Mouse (Mus musculus): ENCODE results near the gene Ubap1. TPM values are rescaled to one million over a fixed set of nuclear protein-coding genes. Genes with fewer than 3 reads are reported as not detected.

Ubap1 gene
- polyA plus RNA-seq, 1 experiment from 2014 or later: 28.3 TPM

DNA sequence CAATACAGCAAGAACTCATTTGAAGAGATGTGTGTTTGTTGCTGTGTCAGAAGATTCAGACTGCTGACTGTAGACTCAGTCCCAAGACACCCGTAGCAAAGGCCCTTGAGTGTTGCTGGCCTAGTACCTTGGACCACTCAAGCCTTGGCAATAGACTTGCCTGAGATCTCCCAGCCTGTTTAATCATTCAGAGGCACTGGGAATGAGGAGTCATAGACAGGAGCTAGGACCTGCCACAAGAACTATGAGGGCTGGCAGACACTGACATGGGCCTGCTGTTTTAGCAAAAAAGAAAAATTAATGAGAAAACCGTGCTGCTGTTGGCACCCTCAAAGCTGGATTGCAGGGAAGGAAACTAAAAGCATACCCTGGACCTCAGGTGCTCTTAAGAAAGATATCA is 42.2 kb downstream of the Ubap1 start:
- no peak for ATAC-seq
- 93% methylated on average over 2 of the region's 2 CpGs for WGBS (ENCODE audit: insufficient replicate concordance)
- Histone ChIP-seq H3K4me3 (no peak overlapping the region), H3K27ac (0 out of 2 replicates have a peak overlapping the region, but pooled peaks have one; percentile 18), H3K4me1 (peaks cover 34% of the 10 kb centered on the region), H3K36me3 (peaks cover 99% of the 10 kb centered on the region), H3K27me3 (replicated peaks) (no peaks in the 10 kb centered on the region), H3K9ac (no peak overlapping the region), H3K9me3 (replicated peaks) (no peaks in the 10 kb centered on the region), H3K4me2 (no peak overlapping the region)

DNA sequence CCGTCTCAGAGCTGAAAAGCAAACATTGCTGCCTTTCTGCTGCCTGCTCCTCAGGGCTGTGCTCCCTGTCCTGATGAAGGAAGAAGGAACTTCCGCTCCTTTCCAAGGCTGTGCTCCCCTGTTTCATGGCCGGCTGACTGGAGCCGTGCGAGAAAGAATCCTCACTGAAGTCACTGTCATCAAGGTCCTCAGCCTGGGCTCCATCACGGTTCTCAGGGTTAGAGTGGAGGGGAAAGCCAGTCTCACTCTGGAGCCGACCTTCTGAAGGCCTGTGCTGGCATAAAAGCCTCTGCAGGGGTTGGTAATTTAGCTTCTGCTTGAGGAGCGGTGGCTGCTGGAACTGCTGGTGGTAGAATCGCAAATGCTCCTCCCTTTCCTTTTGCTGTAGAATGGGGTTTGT is 45.9 kb downstream of the Ubap1 start:
- no peak overlapping the region for H3K9ac ChIP-seq
- WGBS (ENCODE audit: insufficient replicate concordance): 81% methylated on average over 9 of the region's 9 CpGs
- no peak for ATAC-seq
- H3K4me2 ChIP-seq: no peak overlapping the region
- H3K27me3 ChIP-seq (replicated peaks): no peaks in the 10 kb centered on the region
- peaks cover 94% of the 10 kb centered on the region for H3K36me3 ChIP-seq
- H3K9me3 ChIP-seq (replicated peaks): no peaks in the 10 kb centered on the region
- no peak overlapping the region for H3K4me3 ChIP-seq
- no peak overlapping the region for H3K27ac ChIP-seq
- no peaks in the 10 kb centered on the region for H3K4me1 ChIP-seq

DNA sequence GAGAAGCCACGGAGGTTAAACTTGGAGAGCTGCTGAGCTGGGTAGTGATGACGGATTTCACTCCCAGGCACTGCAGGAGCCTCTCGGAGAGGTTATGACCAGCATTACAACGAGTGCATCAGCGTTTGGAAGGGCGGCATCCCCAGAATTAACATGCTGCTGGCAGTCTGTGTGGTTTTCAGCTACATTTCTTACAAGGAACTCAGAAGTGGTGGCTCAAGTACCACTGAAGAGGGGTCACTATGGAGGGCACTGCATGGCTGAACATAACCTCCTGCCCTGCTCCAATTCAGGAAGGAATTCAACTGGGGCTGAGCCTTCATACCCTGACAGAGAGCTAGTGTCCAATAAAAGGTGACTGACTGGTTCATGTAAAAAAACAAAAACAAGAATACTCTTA is 49.6 kb downstream of the Ubap1 start:
- WGBS (ENCODE audit: insufficient replicate concordance): 86% methylated on average over 6 of the region's 6 CpGs
- Histone ChIP-seq H3K9ac (no peak overlapping the region), H3K27me3 (replicated peaks) (no peaks in the 10 kb centered on the region), H3K4me2 (no peak overlapping the region), H3K4me1 (no peaks in the 10 kb centered on the region), H3K36me3 (peaks cover 91% of the 10 kb centered on the region), H3K27ac (no peak overlapping the region), H3K9me3 (replicated peaks) (no peaks in the 10 kb centered on the region), H3K4me3 (no peak overlapping the region)
- ATAC-seq: no peak

DNA sequence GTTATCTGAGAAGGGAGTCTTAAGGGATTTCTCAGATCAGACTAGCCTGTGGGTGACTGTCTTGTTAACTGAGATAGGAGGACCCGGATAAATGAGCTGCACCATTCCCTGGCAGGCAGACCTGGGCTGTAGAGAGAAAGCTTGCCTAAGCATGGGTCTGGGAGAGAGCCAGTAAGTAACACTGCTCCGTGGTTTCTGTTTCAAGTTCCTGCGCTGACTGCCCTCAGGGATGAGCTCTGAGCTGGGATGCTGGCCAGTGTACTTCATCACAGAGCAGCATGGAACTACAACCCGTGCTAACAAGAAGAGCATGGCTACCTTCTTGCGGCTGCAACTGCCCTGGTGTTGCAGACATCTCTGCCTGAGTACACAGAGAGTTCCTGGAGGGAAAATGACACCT is 51.1 kb downstream of the Ubap1 start:
- no peak overlapping the region for H3K27ac ChIP-seq
- H3K4me3 ChIP-seq: no peak overlapping the region
- peaks cover 88% of the 10 kb centered on the region for H3K36me3 ChIP-seq
- no peaks in the 10 kb centered on the region for H3K27me3 ChIP-seq (replicated peaks)
- H3K9me3 ChIP-seq (replicated peaks): no peaks in the 10 kb centered on the region
- ATAC-seq: no peak
- WGBS (ENCODE audit: insufficient replicate concordance): 79% methylated on average over 5 of the region's 5 CpGs
- no peak overlapping the region for H3K9ac ChIP-seq
- no peak overlapping the region for H3K4me2 ChIP-seq
- H3K4me1 ChIP-seq: no peaks in the 10 kb centered on the region

DNA sequence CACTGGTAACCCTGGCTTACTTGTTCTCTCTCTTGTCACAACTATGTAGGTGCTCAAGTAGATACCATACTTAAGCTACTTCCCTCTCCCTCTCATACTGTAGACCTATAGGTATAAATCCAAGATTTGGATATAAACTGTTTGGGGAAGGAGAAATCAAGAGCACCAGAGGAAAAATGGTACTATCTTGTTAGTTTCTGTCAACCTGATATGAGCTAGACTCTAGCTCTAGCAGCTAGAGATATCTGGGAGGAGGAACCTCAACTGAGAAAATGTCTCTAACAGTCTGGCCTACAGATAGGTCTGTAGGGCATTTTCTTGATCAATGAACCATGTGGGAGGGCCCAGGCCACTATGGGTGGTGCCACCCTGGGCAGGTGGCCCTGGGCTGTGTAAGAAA is 52.4 kb downstream of the Ubap1 start:
- H3K9me3 ChIP-seq (replicated peaks): no peaks in the 10 kb centered on the region
- no peaks in the 10 kb centered on the region for H3K27me3 ChIP-seq (replicated peaks)
- peaks cover 76% of the 10 kb centered on the region for H3K36me3 ChIP-seq
- H3K4me3 ChIP-seq: no peak overlapping the region
- H3K27ac ChIP-seq: no peak overlapping the region
- H3K4me2 ChIP-seq: no peak overlapping the region
- ATAC-seq: no peak
- H3K4me1 ChIP-seq: no peaks in the 10 kb centered on the region
- no peak overlapping the region for H3K9ac ChIP-seq

DNA sequence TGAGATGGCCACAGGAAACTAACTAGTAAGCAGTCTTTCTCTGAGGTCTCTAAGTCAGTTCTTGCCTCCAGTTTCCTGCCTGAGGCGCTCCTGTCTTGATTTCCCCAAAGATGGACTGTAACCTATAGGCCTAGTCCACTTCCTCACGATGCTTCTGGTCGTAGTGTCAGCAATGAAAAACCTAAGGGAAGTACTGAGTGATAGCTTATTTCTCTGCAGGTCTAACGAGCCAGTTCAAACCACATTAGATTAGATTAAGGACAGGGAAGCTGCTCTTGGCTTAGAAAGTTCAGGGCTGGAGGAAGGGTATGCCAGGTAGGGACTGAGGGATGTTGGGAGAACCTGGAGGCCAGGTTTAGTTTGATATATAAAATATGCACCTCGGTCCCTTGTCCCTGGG is 52.8 kb downstream of the Ubap1 start:
- Histone ChIP-seq H3K9me3 (replicated peaks) (no peaks in the 10 kb centered on the region), H3K4me2 (no peak overlapping the region), H3K4me1 (no peaks in the 10 kb centered on the region), H3K36me3 (peaks cover 75% of the 10 kb centered on the region), H3K4me3 (no peak overlapping the region), H3K27ac (no peak overlapping the region), H3K9ac (no peak overlapping the region), H3K27me3 (replicated peaks) (no peaks in the 10 kb centered on the region)
- ATAC-seq: no peak
- WGBS (ENCODE audit: insufficient replicate concordance): 60% methylated on average over 5 of the region's 5 CpGs

DNA sequence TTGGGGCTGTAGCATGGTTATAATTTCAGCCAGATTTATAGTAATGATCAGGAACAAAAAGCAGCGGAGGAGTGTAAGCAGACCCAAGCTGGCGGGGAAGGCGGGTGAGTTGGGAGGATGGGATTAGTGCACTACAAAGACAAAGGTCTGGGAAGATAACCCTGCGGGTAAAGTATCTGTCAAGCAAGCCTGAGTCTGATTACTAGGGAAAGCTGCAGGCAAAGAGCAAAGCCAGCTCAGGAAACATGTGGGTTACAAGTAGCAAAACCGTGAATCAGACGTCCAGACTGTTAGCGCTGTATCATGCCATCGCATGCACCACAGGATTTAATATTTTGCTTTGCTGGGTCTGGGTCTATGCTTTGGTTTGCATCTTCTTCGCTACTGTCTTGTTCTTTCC is 57.8 kb downstream of the Ubap1 start:
- Histone ChIP-seq H3K27ac (no peak overlapping the region), H3K27me3 (replicated peaks) (no peaks in the 10 kb centered on the region), H3K9me3 (replicated peaks) (no peaks in the 10 kb centered on the region), H3K9ac (no peak overlapping the region), H3K4me3 (no peak overlapping the region), H3K4me2 (no peak overlapping the region), H3K4me1 (no peaks in the 10 kb centered on the region), H3K36me3 (peaks cover 63% of the 10 kb centered on the region)
- ATAC-seq: no peak
- 82% methylated on average over 9 of the region's 9 CpGs for WGBS (ENCODE audit: insufficient replicate concordance)

DNA sequence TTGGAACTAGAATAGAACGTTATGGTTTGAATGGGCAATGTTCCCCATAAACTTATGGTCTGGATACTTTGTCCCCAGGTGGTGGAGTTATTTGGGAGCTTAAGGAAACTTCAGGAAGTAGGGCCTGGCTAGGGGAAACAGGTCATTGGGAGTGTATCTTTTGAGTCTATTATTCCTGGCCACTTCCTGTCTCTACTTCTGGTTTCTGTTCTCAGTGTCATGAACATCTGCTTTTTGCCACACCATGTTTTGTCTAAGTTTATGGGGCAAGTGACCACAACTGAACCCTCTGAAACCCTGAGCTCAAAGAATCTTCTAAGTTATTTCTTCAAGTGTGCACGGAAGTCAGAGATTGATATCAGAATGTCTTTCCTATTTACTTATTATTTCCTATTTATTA is 58.6 kb downstream of the Ubap1 start:
- no peaks in the 10 kb centered on the region for H3K9me3 ChIP-seq (replicated peaks)
- no peaks in the 10 kb centered on the region for H3K27me3 ChIP-seq (replicated peaks)
- peaks cover 63% of the 10 kb centered on the region for H3K36me3 ChIP-seq
- 82% methylated on average over 2 of the region's 2 CpGs for WGBS (ENCODE audit: insufficient replicate concordance)
- H3K27ac ChIP-seq: no peak overlapping the region
- no peaks in the 10 kb centered on the region for H3K4me1 ChIP-seq
- no peak for ATAC-seq
- no peak overlapping the region for H3K9ac ChIP-seq
- H3K4me2 ChIP-seq: no peak overlapping the region
- no peak overlapping the region for H3K4me3 ChIP-seq

DNA sequence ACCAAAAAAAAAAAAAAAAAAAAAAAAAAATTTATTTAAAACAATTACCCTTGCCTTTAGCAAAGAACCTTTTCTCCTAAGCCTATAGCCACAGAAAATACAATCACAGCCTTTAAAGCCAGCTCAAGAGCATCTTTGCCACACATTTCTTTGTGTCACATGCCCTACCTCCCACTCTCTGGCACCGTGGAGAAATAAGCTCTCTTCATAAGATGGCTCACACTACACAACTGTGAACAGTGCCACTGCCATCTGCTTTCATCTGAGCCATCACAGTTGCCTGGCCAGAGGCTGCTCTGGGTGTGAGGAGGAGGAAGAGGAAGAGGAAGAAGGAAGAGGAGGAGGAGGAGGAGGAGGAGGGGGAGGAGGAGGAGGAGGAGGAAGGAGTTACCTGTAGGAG is 60.5 kb downstream of the Ubap1 start:
- ATAC-seq: no peak
- Histone ChIP-seq H3K4me3 (no peak overlapping the region), H3K9ac (no peak overlapping the region), H3K9me3 (replicated peaks) (no peaks in the 10 kb centered on the region), H3K27me3 (replicated peaks) (no peaks in the 10 kb centered on the region), H3K4me2 (no peak overlapping the region), H3K36me3 (peaks cover 59% of the 10 kb centered on the region), H3K4me1 (no peaks in the 10 kb centered on the region), H3K27ac (no peak overlapping the region)
- WGBS (ENCODE audit: insufficient replicate concordance): 80% methylated on average over 1 of the region's 1 CpGs

DNA sequence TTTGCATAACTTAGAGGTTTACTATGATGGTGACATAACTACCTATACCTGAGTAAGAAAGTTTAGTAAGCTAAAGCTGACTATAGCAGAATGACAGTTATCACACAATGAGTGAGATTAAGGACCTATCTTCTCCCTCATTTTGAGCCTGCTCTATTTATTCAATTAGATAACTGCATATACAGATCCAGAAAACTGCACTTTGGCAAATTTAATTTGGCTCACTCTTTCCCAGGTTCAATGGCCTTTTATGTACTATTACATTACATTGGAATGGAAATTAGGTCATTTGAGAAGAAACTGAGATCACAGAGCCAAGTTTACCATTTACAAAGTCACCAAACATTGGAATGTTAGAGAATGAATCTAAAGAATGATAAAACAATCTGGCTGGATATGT is 68.2 kb downstream of the Ubap1 start:
- Histone ChIP-seq H3K9me3 (replicated peaks) (no peaks in the 10 kb centered on the region), H3K9ac (no peak overlapping the region), H3K27ac (no peak overlapping the region), H3K4me2 (no peak overlapping the region), H3K27me3 (replicated peaks) (no peaks in the 10 kb centered on the region), H3K4me1 (no peaks in the 10 kb centered on the region), H3K36me3 (peaks cover 28% of the 10 kb centered on the region), H3K4me3 (no peak overlapping the region)
- no peak for ATAC-seq

DNA sequence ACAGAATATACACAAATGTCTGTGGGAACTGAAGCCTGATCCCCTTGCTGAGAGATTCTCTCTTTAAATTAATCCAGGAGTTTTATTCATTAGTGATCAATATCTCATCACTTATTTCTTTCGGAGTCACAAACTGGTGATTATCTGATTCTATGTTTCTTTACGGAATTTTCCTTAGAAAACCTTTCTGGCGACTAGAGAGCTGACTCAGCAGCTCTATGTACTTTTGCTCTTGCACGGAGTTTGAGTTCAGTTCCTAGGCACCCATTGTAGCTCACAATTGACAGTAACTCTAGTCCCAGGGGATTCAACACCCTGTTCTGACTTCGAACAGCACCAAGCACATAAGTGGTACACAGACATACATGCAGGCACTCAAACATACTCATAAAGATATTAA is 90.1 kb downstream of the Ubap1 start:
- Histone ChIP-seq H3K4me1 (peaks cover 12% of the 10 kb centered on the region), H3K4me3 (no peak overlapping the region), H3K9ac (no peak overlapping the region), H3K27ac (no peak overlapping the region), H3K27me3 (replicated peaks) (no peaks in the 10 kb centered on the region), H3K4me2 (no peak overlapping the region), H3K36me3 (peaks cover 31% of the 10 kb centered on the region), H3K9me3 (replicated peaks) (no peaks in the 10 kb centered on the region)
- ATAC-seq: no peak
- 77% methylated on average over 5 of the region's 5 CpGs for WGBS (ENCODE audit: insufficient replicate concordance)

Measured in liver, embryonic 12.5 days (tissue).